Mouse (Mus musculus) spleen, postnatal 14 days (tissue): ENCODE data around the gene Mia.

Experiments
- DNase-seq, 2 experiments: peaks; one replicate each; pipeline ENCODE4 v3.0.0; 2021 to 2022; ENCODE audit warnings: low spot score in 2 of 2

The Mia gene

GRCm38 (mm10) chr7:27180837-27181695 lies at the start of gene Mia, which contains the start of gene Gm21983:
TSS of gene Mia (minus strand) at chr7:27181157.
TSS of gene Gm21983 (minus strand) at chr7:27181086.
- no peak for DNase-seq

DNA sequence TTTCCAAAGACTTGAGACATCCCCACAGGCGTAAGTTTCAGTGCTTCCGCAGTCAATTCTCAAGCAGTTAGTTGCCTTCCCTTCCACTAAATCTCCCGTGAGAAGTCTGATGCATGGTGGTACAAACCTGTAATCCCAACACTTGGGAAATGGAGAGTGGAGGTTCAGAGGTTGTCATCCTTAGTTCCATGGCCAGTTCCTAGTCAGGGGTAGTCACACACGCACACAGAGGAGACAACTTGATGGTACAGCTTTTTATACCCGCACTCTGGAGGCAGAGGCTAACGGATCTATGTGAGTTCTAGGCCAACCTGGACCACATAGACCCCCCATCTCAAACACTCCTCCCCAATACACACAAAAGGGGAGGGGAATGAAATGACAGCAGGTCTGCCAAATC lies 47.9 kb upstream of the Mia start:
- no peak for DNase-seq

DNA sequence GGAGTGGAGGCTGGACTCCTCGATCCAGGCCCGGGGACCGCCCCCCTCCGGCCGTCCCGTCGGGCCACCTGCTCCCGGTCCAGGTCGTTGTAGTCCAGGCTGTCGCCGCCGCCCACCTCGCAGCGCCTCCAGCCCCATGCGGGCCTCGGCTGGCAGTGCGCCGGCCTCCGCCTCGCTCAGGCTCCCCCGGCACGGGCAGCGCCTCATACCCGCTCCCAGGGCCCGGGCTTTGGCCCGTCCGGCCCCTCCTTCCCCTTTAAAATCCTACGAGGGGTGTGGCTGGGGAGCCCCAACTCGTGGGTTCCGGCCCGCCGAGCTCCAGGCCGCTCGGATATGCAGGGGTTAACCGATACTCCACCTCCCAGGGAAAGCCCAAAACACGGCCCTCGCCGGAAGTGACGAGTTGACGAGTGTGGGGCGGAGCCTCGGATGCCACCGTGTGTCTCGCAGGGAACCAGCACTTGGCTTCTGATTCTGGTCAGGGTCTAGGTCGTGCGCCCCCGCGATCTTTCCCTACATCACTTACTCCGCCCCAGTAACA lies 47.4 kb upstream of the Mia start, which contains the start of gene Itpkc:
Gene Itpkc, minus strand, starts transcription at position 381 of the 541 bp plus-strand sequence.
- peak; percentile 76 to 83 for DNase-seq

GRCm38 (mm10) chr7:27227676-27228075 lies 46.7 kb upstream of the Mia start:
- DNase-seq: no peak

- no peak for DNase-seq
Measured at GRCm38 (mm10) chr7:27227276-27227675, 46.3 kb upstream of the Mia start.

- DNase-seq: no peak
Measured at GRCm38 (mm10) chr7:27224877-27225575, 44.1 kb upstream of the Mia start.

- no peak for DNase-seq
Measured at GRCm38 (mm10) chr7:27222538-27222937, 41.6 kb upstream of the Mia start.

DNA sequence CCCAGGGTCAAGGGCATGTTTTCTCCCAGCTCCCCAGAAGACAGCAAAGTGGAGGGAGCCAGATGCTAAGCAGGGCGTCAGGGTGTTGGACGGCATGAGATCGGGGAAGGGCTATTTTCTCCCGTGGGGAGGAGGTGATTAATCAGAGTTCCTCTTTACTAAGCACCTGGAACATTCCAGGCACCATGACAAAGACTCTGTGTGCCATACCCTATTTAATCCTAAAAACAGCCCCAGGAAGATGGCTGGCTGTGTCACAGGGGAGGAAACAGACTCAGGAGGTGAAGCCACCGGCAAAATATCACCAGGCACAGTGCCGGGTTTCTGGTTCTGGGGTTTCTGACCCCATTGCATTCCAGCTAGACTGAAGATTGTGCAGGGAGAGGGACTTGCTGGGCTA lies 41.0 kb upstream of the Mia start:
- no peak for DNase-seq

DNA sequence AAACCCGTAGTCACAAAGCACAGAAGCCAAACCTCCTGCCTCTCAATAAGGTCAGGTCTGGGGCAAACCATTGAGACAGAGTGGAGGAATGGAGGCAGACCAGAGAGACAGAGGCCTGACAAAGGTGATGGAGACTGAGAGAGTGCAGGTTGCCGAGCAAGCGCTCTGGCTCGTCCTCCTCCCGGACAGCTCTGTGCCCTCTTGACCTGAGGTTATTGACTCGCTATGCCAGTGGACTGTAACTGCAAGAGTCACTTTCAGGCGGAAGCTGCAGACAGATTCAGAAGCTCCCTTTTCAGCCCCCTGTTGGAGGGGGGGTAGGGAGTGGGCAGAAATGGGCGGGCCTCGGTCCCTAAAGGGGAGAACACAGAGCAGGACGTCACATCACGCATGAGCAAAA lies 39.0 kb upstream of the Mia start:
- no peak for DNase-seq

DNA sequence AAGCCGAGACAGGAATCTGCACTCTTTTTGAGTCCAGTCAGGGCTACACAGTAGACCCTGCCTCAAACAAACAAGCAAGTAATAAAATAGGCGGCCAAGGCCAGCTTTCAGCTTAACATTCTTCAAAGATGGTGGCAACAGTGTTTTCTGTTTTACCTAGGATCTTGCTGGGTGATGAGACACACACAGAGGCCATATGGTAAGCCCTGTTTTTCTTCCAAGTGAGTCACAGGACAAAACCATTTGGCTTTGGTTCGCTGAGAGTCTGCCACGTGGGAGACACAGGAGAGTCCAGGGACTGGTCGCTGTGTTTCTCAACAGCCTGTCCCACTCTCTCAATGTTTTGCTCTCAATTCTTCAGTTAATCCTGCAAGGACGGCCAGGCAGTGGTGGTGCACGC lies 37.6 kb upstream of the Mia start:
- no peak for DNase-seq

DNA sequence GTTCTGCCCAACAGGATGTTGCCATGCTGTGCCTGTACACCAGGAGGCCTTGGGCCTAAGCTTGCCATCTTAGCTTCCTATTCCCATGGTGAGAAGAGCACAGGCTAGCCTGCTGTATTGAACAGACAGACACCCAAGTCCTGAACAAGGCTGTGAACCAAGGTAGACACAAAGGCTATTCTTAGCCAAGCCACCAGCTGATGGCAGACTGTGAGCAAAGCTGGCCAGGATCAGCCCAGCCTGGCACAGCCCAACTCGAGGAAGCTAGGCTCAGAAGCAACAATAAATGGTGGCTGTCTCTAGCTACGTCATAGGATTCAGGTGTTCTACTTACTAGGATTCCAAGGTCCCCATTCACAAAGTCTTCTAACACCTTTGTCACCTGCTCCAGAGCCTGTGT lies 31.7 kb upstream of the Mia start:
- no peak for DNase-seq

GRCm38 (mm10) chr7:27203730-27204449 lies 22.9 kb upstream of the Mia start:
- no peak for DNase-seq

DNA sequence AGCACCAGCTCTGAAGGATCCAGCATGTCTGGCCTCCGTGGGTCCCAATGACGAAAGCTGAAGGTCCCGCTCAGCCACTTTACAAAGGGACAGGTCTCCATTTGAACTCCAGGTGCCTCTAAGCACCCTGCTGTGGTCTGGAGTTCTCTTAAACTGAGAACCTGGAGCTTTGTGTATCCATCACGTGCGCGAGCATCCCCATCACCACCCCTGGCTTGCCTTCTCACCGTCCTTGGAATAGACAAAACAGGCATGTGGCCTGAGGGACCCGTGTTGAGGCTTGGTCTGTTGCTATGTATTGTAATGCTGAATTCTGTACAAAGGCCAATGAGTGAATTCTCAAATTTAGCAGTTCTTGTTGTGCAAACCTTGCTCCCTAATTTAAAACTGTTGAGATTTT lies 17.8 kb upstream of the Mia start:
- DNase-seq: no peak

GRCm38 (mm10) chr7:27198355-27198754 lies 17.4 kb upstream of the Mia start:
- no peak for DNase-seq

DNA sequence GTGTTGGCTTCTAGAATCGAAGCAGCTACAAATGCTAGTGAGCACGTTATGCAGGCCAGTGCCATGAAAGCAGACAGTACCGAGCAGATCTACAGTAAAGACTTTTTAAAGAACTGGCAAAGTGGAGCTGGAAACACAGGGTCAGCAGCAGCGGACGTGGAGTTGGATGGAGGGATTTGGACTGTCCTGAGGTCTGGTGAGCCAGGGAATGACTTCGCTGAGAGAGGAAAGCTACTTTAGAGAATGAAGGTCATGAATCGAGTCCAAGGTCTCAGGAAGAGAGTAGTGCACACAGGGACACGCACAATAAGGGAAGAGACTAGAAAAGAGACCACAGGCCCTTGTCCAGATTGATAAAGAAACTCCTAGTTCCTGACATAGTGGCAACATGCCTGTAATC lies 16.7 kb upstream of the Mia start:
- no peak for DNase-seq

DNA sequence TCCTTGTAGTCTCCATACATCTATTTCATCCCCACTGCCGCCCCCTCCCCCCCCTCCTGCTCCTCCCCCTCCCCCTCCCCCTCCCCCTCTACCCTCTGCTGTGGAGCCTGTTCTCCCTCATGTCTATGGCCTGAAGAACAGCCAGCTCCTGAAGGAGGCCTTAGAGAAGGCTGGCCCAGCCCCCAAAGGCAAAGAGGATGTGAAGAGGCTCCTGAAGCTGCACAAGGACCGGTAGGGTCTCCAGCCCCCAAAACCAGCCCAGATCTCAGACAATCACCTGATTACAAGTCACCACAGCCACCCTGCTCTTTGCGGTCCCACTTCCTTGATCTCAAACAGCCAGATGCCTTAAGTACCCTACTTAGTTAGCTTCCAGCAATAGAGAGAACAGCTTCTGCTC lies 16.2 kb upstream of the Mia start:
- DNase-seq: no peak

- peak; percentile 84 for DNase-seq
Measured at GRCm38 (mm10) chr7:27195681-27196611, 15.0 kb upstream of the Mia start, which contains the start of the genes BC024978 and Snrpa. TSS of gene BC024978 (plus strand) at chr7:27195781. TSS of gene Snrpa (minus strand) at chr7:27196271.

DNA sequence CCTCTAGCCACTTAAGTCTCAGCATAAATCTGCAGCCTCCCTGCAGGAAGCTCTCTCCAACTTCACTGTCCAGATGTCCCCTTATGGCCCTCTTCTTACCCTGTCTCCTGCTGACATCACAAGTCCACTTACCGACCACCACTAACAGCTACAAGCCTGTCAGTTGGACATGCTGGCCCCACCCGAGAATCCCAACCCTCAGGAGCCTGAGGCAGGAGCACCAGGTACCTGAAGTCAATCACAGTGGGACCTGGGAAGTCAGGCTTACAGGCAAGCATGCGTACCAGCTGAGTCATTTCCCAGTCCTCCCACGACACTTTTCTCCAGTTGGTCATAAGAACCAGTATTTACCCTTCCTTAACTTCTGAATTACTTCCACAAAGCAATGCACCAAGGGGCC lies 12.8 kb upstream of the Mia start:
- no peak for DNase-seq

GRCm38 (mm10) chr7:27192434-27192833 lies 11.5 kb upstream of the Mia start:
- DNase-seq: no peak

DNA sequence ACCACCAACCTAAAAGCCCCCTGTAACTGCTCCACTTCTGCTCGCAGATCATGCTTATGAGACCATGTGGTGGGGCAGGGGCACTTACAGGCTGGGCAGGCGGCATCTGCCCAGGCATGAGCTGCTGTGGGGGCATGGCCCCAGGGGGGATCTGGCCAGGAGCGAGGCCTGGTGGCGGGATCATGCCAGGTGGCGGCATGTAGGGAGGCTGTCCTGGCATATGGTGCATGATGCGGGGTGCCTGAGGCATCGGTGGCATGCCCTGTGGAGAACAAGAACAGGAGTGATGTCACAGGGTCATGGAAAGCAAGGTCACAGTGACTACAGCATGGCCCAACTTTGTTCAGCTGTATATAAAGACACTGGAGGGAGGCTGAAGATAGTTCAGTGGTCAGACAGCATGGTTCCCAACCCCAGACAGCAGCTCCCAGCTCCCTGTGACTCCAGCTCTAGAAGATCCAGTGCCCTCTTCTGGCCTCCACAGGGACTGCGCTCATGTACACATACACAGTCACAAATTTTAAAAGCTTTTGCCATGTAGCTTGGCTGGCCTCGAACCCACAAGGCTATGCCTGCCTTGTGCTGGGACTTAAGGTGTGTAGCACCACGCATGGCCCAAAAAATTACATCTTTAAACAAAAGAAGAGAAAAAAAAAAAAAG lies 8.4 kb upstream of the Mia start:
- DNase-seq: no peak
